Mouse (Mus musculus): ENCODE data around the gene Nuak2. TPM values are rescaled to one million over a fixed set of nuclear protein-coding genes. Genes with fewer than 3 reads are reported as not detected.

Nuak2 gene
- polyA plus RNA-seq, 1 experiment: 16.4 TPM

DNA sequence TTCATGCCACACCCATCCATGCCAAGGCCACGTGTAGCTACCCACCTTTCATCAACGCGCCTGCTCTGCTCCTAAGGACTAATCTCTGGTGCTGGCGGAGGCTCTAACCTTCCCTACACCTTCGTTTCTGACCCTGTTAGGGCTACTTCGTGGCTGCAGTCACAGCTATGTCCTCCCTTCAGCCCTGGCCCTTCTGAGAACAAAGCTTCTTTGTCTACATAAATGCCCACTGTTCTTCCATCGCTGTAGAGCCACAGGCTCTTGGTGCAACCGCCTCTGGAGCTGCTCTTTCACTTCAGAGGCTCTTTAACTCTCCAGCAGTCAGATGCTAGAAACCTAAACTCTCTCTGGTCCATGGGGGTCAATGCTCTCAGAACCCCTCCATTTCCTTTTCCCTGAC, 50.3 kb downstream of the Nuak2 start:
- peaks cover 9% of the 10 kb centered on the region; the same call in 1 of the 2 replicates for H3K4me1 ChIP-seq (ENCODE audit: control insufficient read depth, insufficient read depth, low read length)
- H3K4me3 ChIP-seq (replicated peaks; ENCODE audit: control insufficient read depth, low read depth, low read length): peak overlapping the region; percentile 70
- TF ChIP-seq POLR2A (IDR thresholded peaks at IDR 0.05; ENCODE audit: borderline replicate concordance, control insufficient read depth, low read depth, low read length) (no peak), CTCF (IDR thresholded peaks at IDR 0.05; ENCODE audit: control insufficient read depth, insufficient read depth, low read length) (no peak)
- WGBS: 84% methylated on average over 8 of the region's 8 CpGs
- H3K27ac ChIP-seq (ENCODE audit: control insufficient read depth, insufficient read depth, low read depth, low read length, poor library complexity): no peak overlapping the region

DNA sequence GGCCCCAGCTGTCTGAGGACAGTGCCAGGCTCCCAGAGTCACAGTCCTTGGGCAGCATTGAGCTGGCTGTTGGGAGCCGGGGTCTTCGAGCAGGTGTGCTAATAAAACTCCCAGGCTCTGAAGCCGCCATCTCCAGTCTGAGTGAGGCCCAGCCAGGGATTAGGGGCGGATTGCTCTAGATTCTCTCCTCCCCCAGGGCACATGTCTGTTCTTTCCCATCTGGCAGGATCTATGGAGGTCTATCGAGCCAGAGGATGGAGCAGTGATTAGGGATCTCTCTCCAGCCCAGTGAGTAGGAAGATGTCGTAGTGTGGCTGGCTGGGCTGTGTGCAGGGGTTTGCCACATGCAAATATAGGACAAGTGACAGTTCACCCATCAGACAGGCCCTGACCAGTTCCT, 51.0 kb downstream of the Nuak2 start:
- peak overlapping the region; percentile 70 for H3K4me3 ChIP-seq (replicated peaks; ENCODE audit: control insufficient read depth, low read depth, low read length)
- peak overlapping the region; percentile 78 for H3K27ac ChIP-seq (ENCODE audit: control insufficient read depth, insufficient read depth, low read depth, low read length, poor library complexity)
- H3K4me1 ChIP-seq (ENCODE audit: control insufficient read depth, insufficient read depth, low read length): peaks cover 9% of the 10 kb centered on the region; the same call in 1 of the 2 replicates
- TF ChIP-seq CTCF (IDR thresholded peaks at IDR 0.05; ENCODE audit: control insufficient read depth, insufficient read depth, low read length) (no peak), POLR2A (IDR thresholded peaks at IDR 0.05; ENCODE audit: borderline replicate concordance, control insufficient read depth, low read depth, low read length) (no peak)
- 84% methylated on average over 6 of the region's 6 CpGs for WGBS

DNA sequence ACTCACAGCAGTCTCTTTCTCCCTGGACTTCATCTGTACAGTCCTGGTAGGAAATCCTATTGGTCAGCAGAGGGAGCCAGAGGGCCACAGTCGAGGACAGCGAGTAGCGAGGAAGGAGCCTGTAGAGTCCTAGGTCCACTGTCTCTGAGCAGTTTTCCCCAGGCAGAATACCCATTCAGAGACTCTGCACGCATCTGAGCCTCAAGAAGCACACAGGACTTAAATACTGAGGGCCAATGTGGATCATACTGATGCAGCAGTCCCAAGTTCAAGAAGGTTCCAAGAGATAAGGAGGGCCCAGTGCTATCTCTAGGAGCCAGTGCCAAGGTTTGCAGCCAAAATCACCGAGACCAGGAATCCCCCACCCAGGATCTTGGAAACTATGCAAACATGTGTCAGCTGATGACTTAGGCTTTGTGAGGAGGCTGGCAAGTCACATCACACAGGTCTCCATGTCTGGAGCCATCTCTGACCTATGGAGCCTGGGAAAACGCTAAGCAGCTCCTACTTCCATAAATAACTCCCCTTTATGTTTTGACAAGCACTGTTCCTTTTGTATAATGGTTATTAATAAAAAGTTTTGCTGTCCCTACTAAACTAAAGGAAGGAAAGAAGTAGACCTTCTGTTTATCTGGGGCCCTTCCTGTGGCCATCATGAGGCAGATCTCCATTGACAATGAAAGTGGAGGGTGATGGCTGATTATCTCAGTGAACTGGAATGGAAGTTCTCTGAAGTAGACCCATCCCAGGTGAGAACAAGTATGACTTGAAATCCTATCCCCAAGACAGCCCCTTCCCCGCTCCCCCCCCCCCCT, 52.0 kb downstream of the Nuak2 start:
- Histone ChIP-seq H3K4me3 (replicated peaks; ENCODE audit: control insufficient read depth, low read depth, low read length) (peak overlapping the region; percentile 70), H3K27ac (ENCODE audit: control insufficient read depth, insufficient read depth, low read depth, low read length, poor library complexity) (peak overlapping the region; percentile 78), H3K4me1 (ENCODE audit: control insufficient read depth, insufficient read depth, low read length) (peaks cover 10% of the 10 kb centered on the region; the same call in 1 of the 2 replicates)
- TF ChIP-seq CTCF (IDR thresholded peaks at IDR 0.05; ENCODE audit: control insufficient read depth, insufficient read depth, low read length): peak; percentile 96
- TF ChIP-seq POLR2A (IDR thresholded peaks at IDR 0.05; ENCODE audit: borderline replicate concordance, control insufficient read depth, low read depth, low read length): 0 out of 2 replicates have a peak, but pooled peaks have one; percentile 15
- 31% methylated on average over 7 of the region's 7 CpGs for WGBS

DNA sequence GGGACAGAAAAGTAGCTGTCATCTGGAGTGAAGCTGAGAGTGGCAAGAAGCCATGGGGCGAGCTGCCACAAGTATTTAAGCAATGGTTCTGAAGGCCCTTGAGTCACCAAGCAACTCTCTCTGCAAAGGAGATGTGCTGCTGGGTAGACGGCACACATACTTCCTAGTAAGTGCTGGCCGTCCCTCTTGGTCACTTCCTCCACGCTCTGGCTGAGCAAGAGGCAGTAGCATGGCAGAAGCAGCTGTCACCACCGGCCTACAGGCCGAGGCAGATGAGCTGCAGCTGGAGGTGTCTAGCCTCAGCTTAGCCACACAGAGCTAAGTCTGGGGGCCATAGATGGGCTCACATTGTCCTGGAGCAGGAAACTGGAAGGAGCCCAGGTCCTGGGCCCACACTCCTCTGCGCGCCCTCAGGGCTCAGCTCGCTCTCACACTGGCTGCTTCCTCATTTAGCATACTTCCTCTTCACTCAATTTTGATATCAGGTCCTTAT, 54.8 kb downstream of the Nuak2 start:
- Histone ChIP-seq H3K4me1 (ENCODE audit: control insufficient read depth, insufficient read depth, low read length) (peaks cover 20% of the 10 kb centered on the region; the same call in 1 of the 2 replicates), H3K27ac (ENCODE audit: control insufficient read depth, insufficient read depth, low read depth, low read length, poor library complexity) (peak overlapping the region; percentile 79), H3K4me3 (replicated peaks; ENCODE audit: control insufficient read depth, low read depth, low read length) (peak overlapping the region; percentile 4)
- WGBS: 34% methylated on average over 9 of the region's 9 CpGs
- TF ChIP-seq CTCF (IDR thresholded peaks at IDR 0.05; ENCODE audit: control insufficient read depth, insufficient read depth, low read length): no peak
- peak; percentile 69 for TF ChIP-seq POLR2A (IDR thresholded peaks at IDR 0.05; ENCODE audit: borderline replicate concordance, control insufficient read depth, low read depth, low read length)

DNA sequence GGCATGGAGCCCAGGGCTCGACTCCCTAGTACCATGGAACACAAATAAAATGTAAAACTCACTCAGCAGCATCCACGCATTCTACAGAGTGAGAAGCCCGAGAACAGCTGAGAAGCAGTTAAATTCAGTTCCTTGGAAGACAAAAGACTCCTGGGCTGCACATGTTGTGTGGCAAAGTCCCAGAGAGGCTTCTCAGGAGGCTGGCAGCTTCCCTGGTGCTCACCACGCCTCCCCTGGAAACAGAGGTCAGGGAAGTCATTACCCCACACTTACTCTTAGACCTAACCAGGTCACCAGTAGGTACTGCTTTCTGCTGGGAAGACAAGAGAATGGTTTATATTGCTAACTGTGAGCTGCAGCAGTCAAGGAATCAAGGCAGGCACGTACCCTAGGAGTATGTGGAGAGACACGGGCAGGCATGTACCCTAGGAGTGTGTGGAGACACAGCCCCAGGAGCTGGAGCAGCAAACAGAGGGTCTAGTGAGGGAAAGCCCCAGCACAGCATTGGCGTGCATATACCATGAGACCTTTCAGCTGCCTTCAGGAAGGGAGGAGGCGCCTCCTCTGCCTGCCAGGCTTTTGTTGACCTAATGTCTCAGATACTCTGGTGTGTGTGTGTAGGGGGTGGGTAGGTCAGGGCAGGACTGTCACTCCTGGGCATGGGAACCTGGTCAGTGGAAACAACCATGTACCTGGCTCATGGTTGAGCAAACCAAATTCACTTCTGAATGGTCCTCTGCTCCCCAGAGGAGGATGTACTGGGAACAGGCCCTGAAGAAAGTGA, 55.6 kb downstream of the Nuak2 start:
- H3K27ac ChIP-seq (ENCODE audit: control insufficient read depth, insufficient read depth, low read depth, low read length, poor library complexity): peak overlapping the region; percentile 1; the same call in 1 of the 2 replicates
- TF ChIP-seq POLR2A (IDR thresholded peaks at IDR 0.05; ENCODE audit: borderline replicate concordance, control insufficient read depth, low read depth, low read length) (no peak), CTCF (IDR thresholded peaks at IDR 0.05; ENCODE audit: control insufficient read depth, insufficient read depth, low read length) (no peak)
- peaks cover 20% of the 10 kb centered on the region; the same call in 1 of the 2 replicates for H3K4me1 ChIP-seq (ENCODE audit: control insufficient read depth, insufficient read depth, low read length)
- H3K4me3 ChIP-seq (replicated peaks; ENCODE audit: control insufficient read depth, low read depth, low read length): no peak overlapping the region
- WGBS: 62% methylated on average over 8 of the region's 8 CpGs

DNA sequence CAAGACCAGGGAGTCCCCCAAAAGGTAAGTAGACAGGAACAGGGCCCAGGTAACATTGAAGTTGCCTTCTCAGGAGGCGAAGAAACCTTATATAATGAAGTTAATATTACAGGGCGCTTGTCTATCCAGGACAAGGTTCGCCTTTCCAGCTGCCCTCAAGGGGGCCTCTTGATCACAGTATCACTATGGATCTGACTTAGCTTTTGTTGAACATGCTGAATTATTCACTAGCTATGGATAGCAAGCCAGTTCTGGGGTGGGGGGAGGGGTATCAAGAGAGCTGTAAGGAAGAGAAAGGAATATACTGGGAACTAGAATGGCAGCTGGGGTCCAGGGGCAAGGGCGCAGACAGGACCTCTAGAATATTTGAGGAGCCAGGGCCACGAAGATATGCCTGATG, 56.4 kb downstream of the Nuak2 start:
- TF ChIP-seq CTCF (IDR thresholded peaks at IDR 0.05; ENCODE audit: control insufficient read depth, insufficient read depth, low read length) (no peak), POLR2A (IDR thresholded peaks at IDR 0.05; ENCODE audit: borderline replicate concordance, control insufficient read depth, low read depth, low read length) (no peak)
- WGBS: 88% methylated on average over 5 of the region's 5 CpGs
- H3K4me1 ChIP-seq (ENCODE audit: control insufficient read depth, insufficient read depth, low read length): peaks cover 20% of the 10 kb centered on the region; the same call in 1 of the 2 replicates
- no peak overlapping the region for H3K4me3 ChIP-seq (replicated peaks; ENCODE audit: control insufficient read depth, low read depth, low read length)
- no peak overlapping the region for H3K27ac ChIP-seq (ENCODE audit: control insufficient read depth, insufficient read depth, low read depth, low read length, poor library complexity)

DNA sequence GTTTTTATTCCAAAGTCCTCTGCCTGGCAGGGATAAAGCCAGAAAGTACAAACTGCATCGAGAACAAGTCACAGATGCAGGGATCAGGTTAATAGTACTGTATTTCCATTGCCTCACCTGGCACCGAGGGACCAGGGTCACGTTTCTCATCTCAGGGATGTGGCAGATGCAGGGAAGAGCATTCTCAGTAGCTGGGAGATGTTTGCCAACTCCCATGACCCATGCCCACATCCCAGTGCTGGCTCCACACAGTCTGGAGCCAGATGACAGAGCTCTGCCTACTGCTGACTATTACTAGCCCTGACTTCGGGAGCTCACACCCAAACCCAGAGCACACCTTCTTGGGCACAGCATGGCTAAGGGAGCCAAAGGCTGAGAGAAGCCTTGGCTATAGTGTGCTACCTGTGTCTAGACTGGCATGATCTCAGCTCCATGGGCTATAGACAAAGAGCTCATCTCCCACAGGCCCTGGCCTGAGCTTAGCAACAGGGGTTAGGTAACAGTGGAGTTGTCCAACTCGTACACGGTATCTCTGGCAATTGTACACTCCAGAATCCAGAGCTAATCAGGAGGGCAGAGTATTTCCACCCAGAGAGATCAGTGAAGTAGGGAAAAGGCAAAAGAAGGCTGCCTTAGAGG, 57.1 kb downstream of the Nuak2 start:
- TF ChIP-seq POLR2A (IDR thresholded peaks at IDR 0.05; ENCODE audit: borderline replicate concordance, control insufficient read depth, low read depth, low read length) (no peak), CTCF (IDR thresholded peaks at IDR 0.05; ENCODE audit: control insufficient read depth, insufficient read depth, low read length) (no peak)
- H3K4me3 ChIP-seq (replicated peaks; ENCODE audit: control insufficient read depth, low read depth, low read length): no peak overlapping the region
- WGBS: 81% methylated on average over 6 of the region's 6 CpGs
- H3K27ac ChIP-seq (ENCODE audit: control insufficient read depth, insufficient read depth, low read depth, low read length, poor library complexity): no peak overlapping the region
- H3K4me1 ChIP-seq (ENCODE audit: control insufficient read depth, insufficient read depth, low read length): peaks cover 22% of the 10 kb centered on the region; the same call in 1 of the 2 replicates
